Mouse (Mus musculus) right cerebral cortex, postnatal 25 days (tissue): ENCODE results near the gene Megf9.

Source experiments
- DNase-seq: peaks from one replicate; pipeline ENCODE4 v3.0.0; 2022

The Megf9 gene

GRCm38 (mm10) chr4:70412126-70412525 lies 122.7 kb downstream of the Megf9 start:
- DNase-seq, result no peak

- peak; percentile 97 for DNase-seq
Observed at GRCm38 (mm10) chr4:70409994-70410721, 124.6 kb downstream of the Megf9 start, which contains the start of gene Cdk5rap2. TSS of gene Cdk5rap2 (minus strand) at chr4:70410443.

GRCm38 (mm10) chr4:70409456-70409855 lies 125.3 kb downstream of the Megf9 start:
- no peak for DNase-seq

GRCm38 (mm10) chr4:70402109-70402819 lies 132.5 kb downstream of the Megf9 start:
- DNase-seq, result peak; percentile 78

GRCm38 (mm10) chr4:70399476-70399875 lies 135.3 kb downstream of the Megf9 start:
- no peak for DNase-seq

GRCm38 (mm10) chr4:70399074-70399473 lies 135.7 kb downstream of the Megf9 start:
- DNase-seq, result no peak

- DNase-seq, result no peak
Observed at GRCm38 (mm10) chr4:70398088-70398487, 136.7 kb downstream of the Megf9 start.

- DNase-seq, result no peak
Observed at GRCm38 (mm10) chr4:70396701-70397100, 138.1 kb downstream of the Megf9 start.

- DNase-seq, result no peak
Observed at GRCm38 (mm10) chr4:70394736-70395135, 140.1 kb downstream of the Megf9 start.

GRCm38 (mm10) chr4:70391760-70392372 lies 142.9 kb downstream of the Megf9 start:
- DNase-seq, result peak; percentile 9

GRCm38 (mm10) chr4:70391073-70391472 lies 143.7 kb downstream of the Megf9 start:
- DNase-seq, result no peak

GRCm38 (mm10) chr4:70386206-70386605 lies 148.6 kb downstream of the Megf9 start:
- DNase-seq, result no peak

GRCm38 (mm10) chr4:70377359-70377758 lies 157.4 kb downstream of the Megf9 start:
- DNase-seq, result no peak
